Mouse (Mus musculus) ovary, postnatal 14 days (tissue): ENCODE data around the gene Usp19.

Experiments used
- DNase-seq: peaks from one replicate; pipeline ENCODE4 v3.0.0; 2022; ENCODE audit warnings: low spot score

Usp19 gene

DNA sequence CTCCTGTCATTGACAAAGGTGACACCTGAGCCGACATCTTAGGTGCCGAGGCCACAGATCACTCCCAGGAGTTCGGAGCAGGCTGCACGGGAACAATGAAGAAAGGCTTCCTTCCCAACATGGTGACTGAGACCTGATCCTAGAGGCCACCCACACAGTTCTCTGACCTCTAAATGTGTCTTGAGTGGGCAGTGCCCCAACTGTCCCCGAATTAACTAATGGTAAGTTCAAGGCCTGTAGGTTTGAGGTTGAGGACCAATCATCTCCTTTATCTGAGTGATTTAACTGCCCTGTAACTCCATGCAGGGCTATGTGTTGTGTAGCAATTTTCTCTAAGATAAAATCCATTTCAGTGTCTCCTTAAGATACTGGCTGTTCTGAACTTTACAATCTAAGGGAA, 21.0 kb upstream of the Usp19 start:
- DNase-seq: no peak

DNA sequence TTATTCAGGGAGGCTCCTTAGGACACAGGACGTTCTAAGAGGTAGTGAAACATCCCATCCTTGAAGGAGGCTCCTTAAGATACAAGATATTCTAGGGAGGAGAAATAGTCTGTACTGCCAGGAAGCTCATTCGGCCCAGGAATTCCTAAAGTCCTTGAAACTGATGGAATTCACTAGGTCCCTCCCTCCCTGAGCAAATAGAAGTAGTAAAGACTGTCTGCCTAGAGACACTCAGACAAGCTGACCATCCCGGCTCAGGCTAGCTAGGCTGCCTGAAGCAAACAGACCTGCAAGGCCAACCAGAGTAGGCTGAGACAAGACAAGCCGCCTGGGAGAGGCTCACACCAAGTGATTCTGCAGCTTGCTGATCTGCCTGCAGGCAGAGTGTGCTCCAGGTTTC, 20.6 kb upstream of the Usp19 start:
- DNase-seq: no peak

DNA sequence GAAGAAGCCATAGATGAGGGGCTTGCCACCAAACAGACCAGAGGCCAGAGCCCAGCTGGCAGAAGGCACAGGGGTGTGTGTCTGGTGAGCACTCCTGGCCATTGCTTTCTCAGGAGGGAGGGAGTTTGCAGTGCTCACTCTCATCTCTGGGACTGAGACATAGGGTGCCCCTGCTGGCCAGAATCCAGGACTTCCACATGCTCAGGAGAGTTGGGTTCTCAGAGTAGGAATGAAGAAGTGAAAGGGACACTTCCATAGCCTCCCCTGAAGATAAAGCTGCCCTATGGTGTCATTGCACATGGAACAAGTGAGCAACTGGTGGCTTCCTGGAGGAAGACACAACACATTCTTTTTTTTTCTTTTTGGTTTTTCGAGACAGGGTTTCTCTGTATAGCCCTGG, 15.9 kb upstream of the Usp19 start:
- DNase-seq: no peak

DNA sequence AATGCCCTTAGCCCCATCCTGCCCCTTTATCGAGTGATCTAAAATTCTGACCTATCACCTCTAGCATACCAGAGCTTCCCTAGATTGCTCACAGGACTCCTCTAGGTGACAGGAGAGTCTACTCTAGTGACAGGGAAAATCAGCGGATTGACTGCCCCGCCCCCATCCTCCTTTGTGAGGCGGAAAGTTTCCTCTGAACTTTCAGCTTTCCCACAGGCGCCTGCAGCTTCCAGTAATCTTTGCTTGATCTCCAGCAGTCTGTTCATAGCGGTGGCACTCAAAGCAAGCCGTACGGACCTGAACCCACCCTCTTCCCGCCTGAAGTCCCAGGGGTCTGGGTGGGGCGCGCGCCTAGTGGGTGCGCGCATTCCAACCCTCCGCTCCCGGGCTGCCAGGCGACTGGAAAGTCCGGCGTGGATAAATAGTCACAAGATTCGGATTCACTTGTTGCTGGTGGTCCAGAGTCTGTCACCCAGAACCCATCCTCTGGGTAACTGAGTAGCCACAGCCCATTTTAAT, 11.7 kb upstream of the Usp19 start:
- peak; percentile 67 for DNase-seq

DNA sequence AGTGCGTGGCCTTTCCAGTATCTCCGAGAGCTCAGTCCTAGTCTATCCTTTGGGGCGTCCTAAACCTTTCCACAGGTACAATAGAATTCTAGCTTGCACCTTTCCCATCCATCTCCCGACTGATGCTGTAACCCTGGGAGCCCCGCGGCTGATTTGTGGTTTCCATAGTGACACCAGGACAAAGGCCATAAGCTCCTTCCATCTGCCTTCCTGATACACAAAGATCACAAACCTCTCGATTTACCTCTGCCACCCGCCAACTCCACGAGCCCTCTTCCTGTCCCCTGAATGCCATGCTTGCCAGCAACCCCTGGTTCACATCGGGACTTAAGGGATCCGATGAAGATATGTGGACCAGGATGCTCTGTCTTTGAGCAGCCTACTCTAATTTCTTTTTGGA, 11.2 kb upstream of the Usp19 start:
- DNase-seq: no peak

DNA sequence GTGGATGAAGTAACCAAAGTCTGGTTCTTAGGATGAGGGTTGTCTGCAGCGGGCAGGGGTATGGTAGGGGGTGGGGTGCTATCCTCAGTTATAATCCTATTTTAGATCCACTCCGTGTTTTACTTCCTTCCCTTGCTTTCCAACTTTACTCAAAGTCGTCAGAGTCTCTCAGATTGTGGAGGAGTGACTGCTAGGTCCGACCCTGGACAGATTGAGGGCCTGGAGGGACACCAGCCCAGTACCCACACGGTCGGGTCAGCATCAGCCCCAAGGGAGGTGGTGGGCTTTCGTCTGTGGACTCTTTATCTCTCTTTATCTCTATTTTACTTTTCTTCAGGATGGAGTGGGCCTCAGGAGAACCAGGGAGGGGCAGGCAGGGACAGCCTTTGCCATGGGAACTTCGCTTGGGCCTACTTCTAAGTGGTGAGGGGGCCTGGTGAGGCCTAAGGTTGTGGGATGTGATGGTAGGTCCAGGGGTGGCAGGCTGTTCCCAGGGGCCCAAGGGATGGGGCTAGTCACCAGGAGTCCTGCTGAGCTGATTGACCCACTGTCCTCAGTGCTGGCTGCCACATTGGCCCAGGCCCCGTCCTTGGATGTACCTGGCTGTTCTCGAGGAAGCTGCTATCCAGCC, 10.6 kb upstream of the Usp19 start, which contains the start of gene Lamb2:
Lamb2 (plus strand) TSS at position 16 of the 631 bp plus-strand sequence.
- DNase-seq: peak; percentile 34

DNA sequence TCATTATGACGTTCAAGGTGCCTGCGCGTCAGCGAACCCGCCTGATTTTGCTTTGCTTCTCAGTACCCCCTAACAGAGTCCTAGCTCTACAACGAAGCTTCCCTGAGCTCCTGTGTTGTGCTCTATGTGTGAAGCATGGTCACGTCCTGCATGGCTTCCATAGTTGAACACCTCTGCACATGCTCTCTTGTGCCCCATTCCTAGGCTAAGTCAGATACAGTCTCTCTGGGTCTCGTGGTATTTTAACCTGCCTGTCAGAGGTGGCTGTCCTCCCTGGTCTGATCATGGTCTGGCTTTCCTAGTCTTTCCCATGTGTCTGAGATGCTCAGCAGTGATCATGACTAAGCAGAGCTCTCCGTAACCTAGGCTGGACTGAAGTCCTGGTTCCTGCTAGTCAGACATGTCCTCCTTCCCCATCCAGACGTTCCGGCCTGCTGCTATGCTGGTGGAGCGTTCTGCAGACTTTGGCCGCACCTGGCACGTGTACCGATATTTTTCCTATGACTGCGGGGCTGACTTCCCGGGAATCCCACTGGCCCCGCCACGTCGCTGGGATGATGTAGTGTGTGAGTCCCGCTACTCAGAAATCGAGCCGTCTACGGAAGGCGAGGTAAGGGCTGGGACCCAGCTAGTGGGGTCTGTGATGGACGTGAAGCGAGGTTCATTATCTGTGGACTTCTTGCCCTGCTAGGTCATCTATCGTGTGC, 9.4 kb upstream of the Usp19 start:
- DNase-seq: no peak

DNA sequence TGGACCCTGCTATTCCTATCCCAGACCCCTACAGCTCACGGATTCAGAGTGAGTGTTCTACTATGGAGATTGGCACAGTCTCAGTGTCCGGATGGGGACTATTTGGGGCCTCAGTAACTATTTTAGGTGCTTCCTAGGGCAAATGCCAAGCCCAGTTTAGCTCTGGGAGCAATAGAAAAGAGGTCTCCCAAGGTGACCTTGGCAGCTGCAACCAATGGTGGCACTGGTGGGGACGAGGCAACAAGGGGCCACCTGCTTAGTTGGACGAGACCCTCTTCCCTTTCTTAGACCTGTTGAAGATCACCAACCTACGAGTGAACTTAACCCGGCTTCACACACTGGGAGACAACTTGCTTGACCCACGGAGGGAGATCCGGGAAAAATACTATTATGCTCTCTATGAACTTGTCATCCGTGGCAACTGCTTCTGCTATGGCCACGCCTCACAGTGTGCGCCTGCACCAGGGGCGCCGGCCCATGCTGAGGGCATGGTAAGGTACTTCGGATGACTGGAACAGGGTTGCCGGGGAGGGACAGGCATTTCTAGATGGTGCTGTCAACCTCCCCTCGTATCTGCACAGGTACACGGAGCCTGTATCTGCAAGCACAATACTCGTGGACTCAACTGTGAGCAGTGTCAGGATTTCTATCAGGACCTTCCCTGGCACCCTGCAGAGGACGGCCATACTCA, 8.7 kb upstream of the Usp19 start:
- DNase-seq: no peak

DNA sequence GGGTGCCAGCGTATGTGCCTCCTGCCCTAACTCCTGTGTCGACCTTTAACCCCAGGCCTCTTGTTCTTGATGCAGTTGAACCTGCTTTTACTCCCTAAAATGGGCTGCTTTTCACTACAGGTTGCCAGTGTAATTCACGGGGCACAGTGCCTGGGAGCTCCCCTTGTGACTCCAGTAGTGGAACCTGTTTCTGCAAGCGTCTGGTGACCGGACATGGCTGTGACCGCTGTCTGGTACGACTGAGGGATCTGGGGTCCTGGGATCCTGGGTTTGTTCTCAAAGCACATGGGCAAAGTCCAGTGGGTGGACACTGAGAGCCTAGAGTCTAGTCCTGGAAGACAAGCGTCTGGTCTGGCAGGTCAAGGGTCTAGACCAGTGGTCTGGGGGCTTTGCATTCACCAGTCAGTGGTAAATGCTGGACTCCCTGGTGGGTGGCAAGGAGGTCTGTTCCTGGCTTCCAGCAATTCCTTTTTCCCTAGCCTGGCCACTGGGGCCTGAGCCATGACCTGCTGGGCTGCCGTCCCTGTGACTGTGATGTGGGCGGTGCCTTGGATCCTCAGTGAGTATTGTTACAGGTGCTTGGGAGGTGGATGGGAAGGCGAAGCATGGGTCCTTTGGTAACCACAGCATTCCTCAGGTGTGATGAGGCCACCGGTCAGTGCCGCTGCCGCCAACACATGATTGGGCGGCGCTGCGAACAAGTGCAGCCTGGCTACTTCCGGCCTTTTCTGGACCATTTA, 7.2 kb upstream of the Usp19 start:
- DNase-seq: no peak

DNA sequence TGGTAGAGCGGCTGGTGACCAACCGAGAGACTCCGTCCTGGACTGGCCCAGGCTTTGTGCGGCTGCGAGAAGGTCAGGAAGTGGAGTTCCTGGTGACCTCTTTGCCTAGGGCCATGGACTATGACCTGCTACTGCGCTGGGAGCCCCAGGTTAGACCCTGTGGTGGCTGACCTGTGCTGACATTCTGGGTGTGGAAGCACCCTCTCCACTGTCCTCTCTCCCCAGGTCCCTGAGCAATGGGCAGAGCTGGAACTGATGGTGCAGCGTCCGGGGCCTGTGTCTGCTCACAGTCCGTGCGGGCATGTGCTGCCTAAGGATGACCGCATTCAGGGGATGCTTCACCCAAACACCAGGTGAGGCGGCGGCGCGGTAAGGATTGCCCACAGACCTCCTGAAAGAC, 6.4 kb upstream of the Usp19 start:
- no peak for DNase-seq

DNA sequence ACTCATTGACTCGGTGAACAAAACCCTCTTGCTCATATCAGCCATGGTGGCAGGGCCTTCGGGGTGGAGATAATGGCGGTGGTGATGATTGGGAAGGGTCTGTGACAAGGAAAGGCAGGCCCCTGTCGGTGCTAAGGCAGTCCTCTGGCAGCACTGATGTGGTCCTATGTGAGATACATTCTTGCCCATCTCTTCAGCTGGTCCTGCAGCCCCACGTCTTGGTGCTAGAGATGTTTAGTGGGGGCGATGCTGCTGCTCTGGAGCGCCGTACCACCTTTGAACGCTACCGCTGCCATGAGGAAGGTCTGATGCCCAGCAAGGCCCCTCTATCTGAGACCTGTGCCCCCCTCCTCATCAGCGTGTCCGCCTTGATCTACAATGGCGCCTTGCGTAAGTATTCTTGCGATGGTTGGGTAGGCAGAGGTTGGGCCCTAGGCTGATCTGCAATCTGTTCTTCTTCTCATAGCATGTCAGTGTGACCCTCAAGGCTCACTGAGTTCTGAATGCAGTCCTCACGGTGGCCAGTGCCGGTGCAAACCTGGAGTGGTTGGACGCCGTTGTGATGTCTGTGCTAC, 5.0 kb upstream of the Usp19 start:
- no peak for DNase-seq

DNA sequence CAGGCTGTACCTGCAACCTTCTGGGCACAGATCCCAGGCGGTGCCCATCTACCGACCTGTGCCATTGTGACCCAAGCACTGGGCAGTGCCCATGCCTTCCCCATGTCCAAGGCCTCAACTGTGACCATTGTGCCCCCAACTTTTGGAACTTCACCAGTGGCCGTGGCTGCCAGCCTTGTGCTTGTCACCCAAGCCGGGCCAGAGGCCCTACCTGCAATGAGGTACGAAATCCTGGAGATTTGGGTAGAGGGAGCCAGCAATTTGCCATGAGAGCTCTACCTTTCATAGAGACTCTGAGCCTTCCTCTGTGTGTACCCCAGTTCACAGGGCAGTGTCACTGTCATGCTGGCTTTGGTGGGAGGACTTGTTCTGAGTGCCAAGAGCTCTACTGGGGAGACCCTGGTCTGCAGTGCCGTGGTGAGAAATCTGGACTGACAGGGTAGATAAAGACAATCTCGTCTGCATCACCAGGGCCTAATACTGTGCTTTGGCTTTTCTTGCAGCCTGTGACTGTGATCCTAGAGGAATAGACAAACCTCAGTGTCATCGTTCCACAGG, 3.4 kb upstream of the Usp19 start:
- no peak for DNase-seq

DNA sequence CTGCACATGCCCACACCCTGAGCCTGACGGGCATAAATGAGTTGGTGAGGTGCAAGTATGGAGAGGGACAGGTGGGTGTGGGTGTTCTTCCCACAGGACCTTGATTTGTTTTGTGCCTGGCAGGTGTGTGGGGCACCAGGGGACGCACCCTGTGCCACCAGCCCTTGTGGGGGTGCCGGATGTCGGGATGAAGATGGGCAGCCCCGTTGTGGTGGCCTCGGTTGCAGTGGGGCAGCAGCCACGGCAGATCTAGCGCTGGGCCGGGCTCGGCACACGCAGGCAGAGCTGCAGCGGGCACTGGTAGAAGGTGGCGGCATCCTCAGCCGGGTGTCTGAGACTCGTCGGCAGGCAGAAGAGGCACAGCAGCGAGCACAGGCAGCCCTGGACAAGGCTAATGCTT, 2.0 kb upstream of the Usp19 start:
- no peak for DNase-seq

DNA sequence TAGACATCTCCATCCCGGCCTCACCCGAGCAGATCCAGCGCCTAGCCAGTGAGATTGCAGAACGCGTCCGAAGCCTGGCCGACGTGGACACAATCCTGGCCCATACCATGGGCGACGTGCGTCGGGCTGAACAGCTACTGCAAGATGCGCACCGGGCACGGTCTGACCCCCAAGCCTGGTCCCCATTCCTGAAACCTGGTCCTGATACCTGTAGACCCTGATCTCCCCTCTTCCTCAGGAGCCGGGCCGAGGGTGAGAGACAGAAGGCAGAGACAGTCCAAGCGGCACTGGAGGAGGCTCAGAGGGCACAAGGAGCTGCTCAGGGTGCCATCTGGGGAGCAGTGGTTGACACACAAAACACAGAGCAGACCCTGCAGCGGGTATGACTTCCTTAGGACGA, 1.2 kb upstream of the Usp19 start:
- DNase-seq: no peak

DNA sequence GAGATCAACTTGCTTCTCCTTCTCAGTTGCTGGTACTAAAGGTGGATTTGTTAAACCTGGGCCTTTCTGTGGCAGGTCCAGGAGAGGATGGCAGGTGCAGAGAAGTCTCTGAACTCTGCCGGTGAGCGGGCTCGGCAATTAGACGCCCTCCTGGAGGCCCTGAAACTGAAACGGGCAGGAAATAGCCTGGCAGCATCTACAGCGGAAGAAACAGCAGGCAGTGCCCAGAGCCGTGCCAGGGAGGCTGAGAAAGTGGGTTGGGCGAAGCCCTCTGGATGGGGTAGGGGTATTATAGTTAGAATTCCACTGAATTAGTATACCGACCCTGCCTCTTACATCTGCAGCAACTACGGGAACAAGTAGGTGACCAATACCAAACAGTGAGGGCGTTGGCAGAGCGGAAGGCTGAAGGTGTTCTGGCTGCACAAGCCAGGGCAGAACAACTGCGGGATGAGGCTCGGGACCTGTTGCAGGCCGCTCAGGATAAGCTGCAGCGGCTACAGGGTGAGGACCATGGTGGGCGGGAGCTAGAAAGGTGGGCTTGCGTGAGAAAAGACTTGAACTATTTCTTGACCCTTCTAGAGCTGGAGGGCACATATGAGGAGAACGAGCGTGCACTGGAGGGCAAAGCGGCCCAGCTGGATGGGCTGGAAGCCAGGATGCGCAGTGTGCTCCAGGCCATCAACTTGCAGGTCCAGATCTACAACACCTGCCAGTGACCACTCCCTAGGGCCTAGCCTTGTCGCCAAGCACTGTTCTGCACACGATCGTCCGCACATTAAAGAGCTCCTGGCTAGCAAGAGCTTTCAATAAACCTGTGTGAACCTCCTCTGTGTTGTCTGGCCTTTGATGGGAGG, 472 bp upstream of the Usp19 start:
- DNase-seq: no peak

DNA sequence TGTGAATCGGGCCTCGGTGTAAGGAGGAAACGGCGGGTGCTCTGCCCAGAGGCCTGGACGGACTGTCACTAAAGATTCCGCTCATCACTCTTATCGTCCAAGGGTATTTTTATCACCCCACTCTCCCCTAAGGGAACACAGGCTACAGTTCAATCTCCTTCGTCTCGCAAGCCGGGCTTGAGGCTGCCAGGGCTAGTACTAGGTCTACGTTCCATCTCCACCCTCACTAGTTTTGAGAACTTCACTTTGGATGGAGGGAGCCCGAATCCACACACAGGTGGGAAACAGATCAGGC, 831 bp downstream of the Usp19 start:
- no peak for DNase-seq

DNA sequence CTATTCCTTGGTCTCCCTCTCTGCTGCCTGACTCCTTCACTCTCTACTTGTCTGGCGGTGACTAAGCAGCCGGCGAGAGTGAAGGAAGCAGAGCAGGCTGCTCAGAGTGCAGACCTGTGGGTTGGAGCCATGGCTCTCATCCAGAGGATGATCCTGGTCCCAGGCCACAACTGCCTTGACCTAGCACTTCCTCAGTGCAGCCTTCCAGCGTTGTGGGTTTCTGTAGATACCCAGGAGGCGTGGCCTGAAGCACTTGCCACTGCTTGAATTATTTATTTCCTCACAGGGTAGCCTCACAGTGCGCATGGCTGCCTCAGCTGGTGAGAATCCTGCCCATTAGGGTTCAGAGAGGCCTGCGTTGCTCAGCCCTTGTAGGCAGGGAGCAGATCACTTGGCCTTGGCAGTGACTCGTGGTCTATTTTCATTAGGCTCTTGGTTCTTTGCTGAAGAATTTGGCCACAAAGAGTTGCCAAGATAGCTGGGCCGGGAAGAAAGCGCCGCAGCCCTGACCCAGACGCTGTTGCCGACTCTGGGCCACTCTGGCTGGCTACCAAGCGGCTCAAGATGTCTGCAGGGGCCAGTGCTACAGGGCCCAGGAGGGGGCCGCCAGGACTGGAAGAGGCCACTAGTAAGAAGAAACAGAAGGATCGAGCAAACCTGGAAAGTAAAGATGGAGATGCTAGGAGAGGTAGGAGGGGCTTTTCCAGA, 1.8 kb downstream of the Usp19 start:
- DNase-seq: no peak

DNA sequence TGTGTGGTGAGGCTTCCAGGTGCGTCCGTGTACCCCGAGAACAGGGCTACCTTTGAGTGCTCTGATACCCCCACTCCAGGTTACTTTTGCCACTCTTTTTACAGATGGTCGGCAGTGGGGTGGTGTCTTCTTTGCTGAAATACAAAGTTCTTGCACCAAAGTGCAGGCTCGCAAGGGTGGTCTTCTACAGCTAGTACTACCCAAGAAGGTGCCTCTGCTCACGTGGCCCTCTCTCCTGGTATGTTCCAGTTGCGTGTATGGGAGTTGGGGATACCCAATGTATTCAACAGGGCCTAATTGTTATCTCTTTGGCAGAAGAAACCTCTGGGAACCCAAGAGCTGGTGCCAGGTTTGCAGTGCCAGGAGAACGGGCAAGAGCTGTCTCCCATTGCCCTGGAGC, 2.8 kb downstream of the Usp19 start:
- DNase-seq: no peak

DNA sequence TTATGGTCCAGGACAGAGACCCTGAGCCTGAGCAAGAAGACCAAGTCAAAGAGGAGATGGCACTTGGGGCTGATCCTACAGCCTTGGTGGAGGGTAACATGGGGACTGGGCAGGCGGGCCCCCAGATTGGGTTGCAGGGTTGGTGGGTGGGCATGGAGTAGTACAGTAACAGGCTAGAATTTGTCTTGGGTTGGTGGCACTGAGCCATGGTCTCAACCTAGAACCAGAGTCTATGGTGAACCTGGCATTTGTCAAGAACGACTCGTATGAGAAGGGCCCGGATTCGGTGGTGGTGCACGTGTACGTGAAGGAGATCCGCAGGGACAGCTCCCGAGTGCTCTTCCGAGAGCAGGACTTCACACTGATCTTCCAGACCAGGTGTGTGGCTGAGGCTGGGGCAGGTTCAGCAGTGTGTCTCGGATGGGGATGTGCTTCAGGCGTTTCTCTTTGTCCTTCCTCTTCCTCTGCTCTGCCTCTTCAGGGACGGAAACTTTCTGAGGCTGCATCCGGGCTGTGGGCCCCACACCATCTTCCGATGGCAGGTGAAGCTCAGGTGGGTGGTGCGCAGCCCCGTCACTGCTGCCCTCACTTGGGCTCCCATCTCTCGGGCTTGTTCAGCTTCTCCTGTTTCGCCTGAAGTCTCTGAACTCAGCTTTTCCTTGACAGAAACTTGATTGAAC, 3.9 kb downstream of the Usp19 start:
- DNase-seq: no peak

DNA sequence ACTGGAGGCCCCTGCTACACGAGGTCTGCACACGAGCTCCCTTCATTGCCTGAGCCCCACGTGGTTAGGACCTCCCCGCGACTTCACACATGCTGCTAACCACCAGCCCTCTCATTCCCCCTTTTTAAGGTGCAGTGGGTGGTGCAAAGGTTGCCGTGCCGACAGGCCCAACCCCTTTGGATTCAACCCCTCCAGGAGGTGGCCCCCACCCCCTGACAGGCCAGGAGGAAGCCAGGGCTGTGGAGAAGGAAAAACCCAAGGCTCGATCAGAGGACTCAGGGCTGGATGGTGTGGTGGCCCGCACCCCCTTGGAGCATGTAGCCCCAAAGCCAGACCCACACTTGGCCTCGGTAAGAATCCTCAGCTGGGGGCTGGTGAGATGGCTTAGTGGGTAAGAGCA, 4.5 kb downstream of the Usp19 start:
- no peak for DNase-seq
